Mouse (Mus musculus) neural tube, embryonic 14.5 days (tissue): ENCODE measurements at regions not wholly inside any gene's neighbourhood (a gene's known extent, or its start where the extent isn't known, plus 50 kb on each side); places are given as distances from the start of the nearest gene placed in this dataset.

Source experiments
- ATAC-seq: fragments of 200-750 bp; cut with Nextera tagmentation; 2 replicates; pipeline ENCODE4 v1.8.0; 2017; ENCODE audit warnings: low read depth, mild to moderate bottlenecking, moderate TSS enrichment, moderate library complexity
- H3K27ac ChIP-seq: fragments of 300-500 bp; sonication (generic); 2 replicates; pipeline ENCODE4 v1.5.1; 2014; ENCODE audit warnings: low read depth, mild to moderate bottlenecking, control low read depth, low read length, moderate library complexity, mixed read lengths
- H3K27me3 ChIP-seq: fragments of 300-500 bp; sonication (generic); 2 replicates; pipeline ENCODE4 v1.6.1; 2014; ENCODE audit warnings: low read length; ENCODE audit not compliant: control insufficient read depth, insufficient read depth
- H3K36me3 ChIP-seq: fragments of 300-500 bp; sonication (generic); 2 replicates; pipeline ENCODE4 v1.6.1; 2014; ENCODE audit warnings: low read length, mixed read lengths; ENCODE audit not compliant: control insufficient read depth, insufficient read depth
- H3K4me1 ChIP-seq: fragments of 300-500 bp; sonication (generic); 2 replicates; pipeline ENCODE4 v1.6.1; 2014; ENCODE audit warnings: low read length; ENCODE audit not compliant: control insufficient read depth, insufficient read depth
- H3K4me2 ChIP-seq: fragments of 300-500 bp; sonication (generic); 2 replicates; pipeline ENCODE4 v1.6.1; 2014; ENCODE audit warnings: mild to moderate bottlenecking, low read depth, low read length, control low read depth
- H3K4me3 ChIP-seq: fragments of 300-500 bp; sonication (generic); 2 replicates; pipeline ENCODE4 v1.5.1; 2014; ENCODE audit warnings: low read depth, low read length, control low read depth, mixed read lengths
- H3K9ac ChIP-seq: fragments of 300-500 bp; sonication (generic); replicated peaks from 2 replicates; pipeline ENCODE4 v1.6.1; 2014; ENCODE audit warnings: low read depth, mild to moderate bottlenecking, control low read depth, low read length, mixed read lengths
- H3K9me3 ChIP-seq: fragments of 300-500 bp; sonication (generic); 2 replicates; pipeline ENCODE4 v1.6.1; 2016; ENCODE audit warnings: low read length; ENCODE audit not compliant: control insufficient read depth
- whole genome bisulfite sequencing: fragments of 180-500 bp; shearing (Covaris S2); extraction: QIAGEN DNeasy Blood & Tissue Kit; methylation state at CpG from one replicate; pipeline ENCODE4 v1.1.7; 2014; 5-methylcytosine and 5-hydroxymethylcytosine counted together

DNA sequence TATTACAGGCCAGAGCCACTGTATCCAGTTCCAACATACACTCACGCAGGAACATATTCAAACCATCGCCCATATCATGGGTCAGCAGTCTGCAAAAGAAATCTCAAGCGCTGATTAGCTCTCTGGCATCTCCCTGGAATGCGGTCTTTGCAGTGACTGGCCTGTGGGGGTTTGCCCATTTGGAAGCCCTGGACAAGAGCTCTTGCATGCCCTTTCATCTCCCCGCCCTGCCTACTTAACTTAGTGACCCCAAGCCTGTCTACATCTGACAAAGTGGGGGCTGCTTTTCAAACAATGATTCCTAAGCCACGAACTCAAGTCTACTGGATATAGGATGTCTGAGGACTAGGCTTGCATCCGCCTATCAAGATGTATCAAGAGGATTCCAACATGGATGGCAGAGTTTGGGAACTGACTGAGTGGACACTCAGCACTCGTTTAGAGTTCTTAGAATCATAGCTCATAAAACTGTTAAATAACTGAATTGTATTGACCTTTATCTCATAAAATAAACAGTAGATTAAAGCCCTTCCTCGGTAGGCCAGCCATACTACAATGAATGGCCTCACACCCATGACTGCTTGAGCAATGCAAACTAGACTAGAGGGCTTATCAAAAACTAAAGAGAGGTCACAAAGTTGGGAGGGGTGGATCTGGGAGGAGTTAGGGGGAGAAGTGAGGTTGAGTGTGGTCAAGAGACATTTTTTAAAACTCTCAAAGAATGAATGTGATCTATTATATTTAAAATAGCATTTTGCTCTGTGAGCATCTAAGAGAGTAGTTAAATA lies 97.4 kb upstream of the Zfp827 start:
- Histone ChIP-seq H3K9me3 (no peaks in the 10 kb centered on the region), H3K36me3 (no peaks in the 10 kb centered on the region), H3K4me3 (no peak overlapping the region), H3K4me1 (no peaks in the 10 kb centered on the region), H3K27me3 (no peaks in the 10 kb centered on the region), H3K4me2 (no peak overlapping the region), H3K27ac (no peak overlapping the region), H3K9ac (no peak overlapping the region)
- 85% methylated on average over 9 of the region's 9 CpGs for WGBS
- ATAC-seq = no peak

DNA sequence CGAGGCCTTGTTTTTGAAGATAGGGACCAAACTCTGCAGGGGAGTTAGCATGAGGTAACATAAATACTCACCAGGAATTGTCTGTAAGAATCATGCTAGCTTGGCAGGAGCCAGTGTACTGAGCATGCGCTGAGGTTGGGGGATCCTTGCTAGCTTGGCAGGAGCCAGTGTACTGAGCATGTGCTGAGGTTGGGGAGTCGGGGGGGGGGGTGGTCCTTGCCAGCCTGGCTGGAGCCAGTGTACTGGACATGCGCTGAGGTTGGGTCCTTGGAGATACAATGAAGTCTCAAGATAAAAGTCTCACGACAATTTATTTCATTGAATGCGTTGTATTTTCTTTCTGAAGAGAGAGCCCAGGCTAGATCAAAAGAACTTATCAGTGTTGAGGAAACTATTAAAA lies 96.2 kb upstream of the Zfp827 start:
- Histone ChIP-seq H3K36me3 (no peaks in the 10 kb centered on the region), H3K9me3 (no peaks in the 10 kb centered on the region), H3K9ac (no peak overlapping the region), H3K27me3 (no peaks in the 10 kb centered on the region), H3K4me2 (no peak overlapping the region), H3K27ac (no peak overlapping the region), H3K4me3 (no peak overlapping the region), H3K4me1 (no peaks in the 10 kb centered on the region)
- ATAC-seq = peak; percentile 40; the same call in 1 of the 2 replicates
- WGBS = 84% methylated on average over 6 of the region's 6 CpGs

- Histone ChIP-seq H3K27ac (no peak overlapping the region), H3K27me3 (no peaks in the 10 kb centered on the region), H3K4me2 (no peak overlapping the region), H3K9me3 (no peaks in the 10 kb centered on the region), H3K36me3 (no peaks in the 10 kb centered on the region), H3K4me3 (no peak overlapping the region), H3K4me1 (no peaks in the 10 kb centered on the region), H3K9ac (no peak overlapping the region)
- 81% methylated on average over 2 of the region's 2 CpGs for WGBS
- ATAC-seq = no peak
These were observed 88.2 kb upstream of the Zfp827 start for GRCm38 (mm10) chr8:78940049-78940448.

DNA sequence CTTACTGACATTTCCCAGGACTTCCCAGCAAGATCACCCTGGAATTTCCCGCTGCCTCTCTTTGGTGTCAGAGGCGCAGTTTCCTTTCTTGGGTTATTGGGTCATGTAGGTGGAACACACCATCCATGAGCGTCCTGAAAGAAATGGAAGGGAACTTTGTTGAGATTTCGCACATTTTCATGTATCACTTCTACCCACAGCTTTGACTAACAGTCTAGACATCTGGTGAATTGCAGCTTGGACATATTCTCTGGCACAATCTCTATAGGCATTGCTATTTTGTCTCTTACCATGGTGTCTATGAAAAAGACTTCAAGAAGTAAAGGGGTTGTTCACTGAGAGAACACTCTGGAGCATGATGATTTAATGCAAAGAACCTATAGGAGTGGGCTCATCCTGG lies 86.7 kb upstream of the Zfp827 start:
- ATAC-seq = no peak
- Histone ChIP-seq H3K27me3 (no peaks in the 10 kb centered on the region), H3K4me2 (no peak overlapping the region), H3K9me3 (no peaks in the 10 kb centered on the region), H3K9ac (no peak overlapping the region), H3K27ac (no peak overlapping the region), H3K4me1 (no peaks in the 10 kb centered on the region), H3K4me3 (no peak overlapping the region), H3K36me3 (no peaks in the 10 kb centered on the region)
- 94% methylated on average over 4 of the region's 4 CpGs for WGBS

GRCm38 (mm10) chr8:78944367-78944766 lies 83.9 kb upstream of the Zfp827 start:
- Histone ChIP-seq H3K9me3 (no peaks in the 10 kb centered on the region), H3K36me3 (no peaks in the 10 kb centered on the region), H3K27ac (no peak overlapping the region), H3K9ac (no peak overlapping the region), H3K4me2 (no peak overlapping the region), H3K27me3 (no peaks in the 10 kb centered on the region), H3K4me1 (no peaks in the 10 kb centered on the region), H3K4me3 (no peak overlapping the region)
- WGBS = 100% methylated on average over 1 of the region's 1 CpGs
- ATAC-seq = no peak

DNA sequence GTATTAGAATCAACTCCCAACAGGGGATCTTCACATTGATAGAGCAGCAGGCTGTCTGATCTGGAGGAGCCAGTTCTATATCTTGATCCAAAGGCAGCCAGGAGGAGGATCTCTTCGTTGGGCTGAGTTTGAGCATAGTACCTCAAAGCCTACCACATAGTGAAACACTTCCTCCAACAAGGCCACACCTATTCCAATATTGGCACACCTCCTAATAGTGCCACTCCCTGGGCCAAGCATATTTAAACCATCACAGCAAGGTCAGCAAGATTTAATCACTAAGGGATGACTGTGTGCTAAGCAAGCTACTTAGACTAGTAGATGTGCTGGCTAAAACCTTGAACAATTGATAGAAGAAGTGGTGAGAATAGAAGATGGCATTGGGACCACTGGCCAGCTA lies 82.6 kb upstream of the Zfp827 start:
- Histone ChIP-seq H3K36me3 (no peaks in the 10 kb centered on the region), H3K9me3 (no peaks in the 10 kb centered on the region), H3K4me3 (no peak overlapping the region), H3K27me3 (no peaks in the 10 kb centered on the region), H3K4me1 (no peaks in the 10 kb centered on the region), H3K9ac (no peak overlapping the region), H3K4me2 (no peak overlapping the region), H3K27ac (no peak overlapping the region)
- no peak for ATAC-seq
- 72% methylated on average over 1 of the region's 1 CpGs for WGBS

DNA sequence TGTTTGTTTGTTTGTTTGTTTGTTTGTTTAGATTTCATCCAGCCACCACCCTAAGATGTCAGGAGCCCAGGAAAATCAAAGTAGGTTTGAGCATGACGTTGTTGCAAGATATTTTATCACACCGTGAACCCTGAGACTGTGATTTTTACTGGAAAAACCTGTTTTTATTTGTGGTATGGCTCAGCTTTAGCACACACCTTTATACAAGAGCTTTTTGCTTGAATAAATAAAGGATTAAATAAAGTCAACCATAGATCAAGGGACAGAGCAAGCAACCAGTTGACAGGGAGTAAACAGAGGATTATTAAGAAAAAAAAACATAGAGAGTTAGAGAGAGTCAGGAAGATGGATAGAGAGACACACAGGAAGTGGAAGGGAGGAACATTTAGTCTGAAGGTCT lies 82.2 kb upstream of the Zfp827 start:
- Histone ChIP-seq H3K27ac (no peak overlapping the region), H3K9me3 (no peaks in the 10 kb centered on the region), H3K9ac (no peak overlapping the region), H3K27me3 (no peaks in the 10 kb centered on the region), H3K4me1 (no peaks in the 10 kb centered on the region), H3K4me3 (no peak overlapping the region), H3K36me3 (no peaks in the 10 kb centered on the region), H3K4me2 (no peak overlapping the region)
- WGBS = 95% methylated on average over 2 of the region's 2 CpGs
- ATAC-seq = no peak

- Histone ChIP-seq H3K27me3 (no peaks in the 10 kb centered on the region), H3K27ac (no peak overlapping the region), H3K9me3 (no peaks in the 10 kb centered on the region), H3K4me1 (no peaks in the 10 kb centered on the region), H3K4me2 (no peak overlapping the region), H3K36me3 (no peaks in the 10 kb centered on the region), H3K9ac (no peak overlapping the region), H3K4me3 (no peak overlapping the region)
- no peak for ATAC-seq
- 88% methylated on average over 3 of the region's 3 CpGs for WGBS
These were observed 53.2 kb upstream of the Zfp827 start for GRCm38 (mm10) chr8:78975034-78975433.
